Mouse (Mus musculus) G1E (cell line): ENCODE results near the gene Akap12.

ENCODE experiments used
- CTCF ChIP-seq: IDR thresholded peaks from 2 replicates; pipeline ENCODE4 v1.5.1; 2012; ENCODE audit warnings: low read depth, low read length, inconsistent platforms, mixed read lengths
- GATA1 ChIP-seq: IDR thresholded peaks from 2 replicates; pipeline ENCODE4 v1.6.1; 2012; ENCODE audit warnings: borderline replicate concordance, low read length, inconsistent platforms, mixed read lengths

DNA sequence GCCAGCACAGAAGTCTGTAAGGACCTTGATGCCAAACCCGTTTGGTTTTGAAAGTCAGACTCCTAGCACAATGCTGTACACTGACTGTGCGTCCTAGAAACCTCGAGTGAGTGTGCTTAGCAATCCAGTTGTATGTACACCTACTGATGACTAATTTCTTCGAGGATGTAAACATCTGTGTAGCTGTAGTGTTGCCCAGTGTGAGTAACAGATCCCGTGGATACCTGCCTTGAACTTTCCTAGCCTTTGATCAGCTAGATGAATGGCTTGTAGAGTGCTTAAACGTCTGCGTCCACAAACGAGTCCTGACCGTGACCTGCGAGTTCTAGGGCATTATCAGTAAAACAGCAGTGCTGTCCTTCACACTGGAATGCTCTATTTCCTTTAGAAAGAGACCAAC lies 122.9 kb downstream of the Akap12 start:
- TF ChIP-seq CTCF (no peak), GATA1 (no peak)
